Mouse (Mus musculus) embryonic facial prominence, embryonic 12.5 days (tissue): ENCODE results near the gene Gm20479. TPM values are rescaled to one million over a fixed set of nuclear protein-coding genes. Genes with fewer than 3 reads are reported as not detected.
A peak's percentile ranks its signal among the peaks of the same experiment; 100 is the strongest.

Source experiments
- ATAC-seq: fragments of 200-750 bp; cut with Nextera tagmentation; 2 replicates; pipeline ENCODE4 v1.8.0; 2017; ENCODE audit not compliant: insufficient number of reproducible peaks, insufficient read depth, low FRiP score, low TSS enrichment
- H3K27ac ChIP-seq: fragments of 300-500 bp; sonication (generic); 2 replicates; pipeline ENCODE4 v1.5.1; 2016; ENCODE audit warnings: mild to moderate bottlenecking
- H3K27me3 ChIP-seq: fragments of 300-500 bp; sonication (generic); 2 replicates; pipeline ENCODE4 v1.6.1; 2016; ENCODE audit warnings: mild to moderate bottlenecking, moderate library complexity
- H3K36me3 ChIP-seq: fragments of 300-500 bp; sonication (generic); 2 replicates; pipeline ENCODE4 v1.6.1; 2016; ENCODE audit warnings: mild to moderate bottlenecking
- H3K4me1 ChIP-seq: fragments of 300-500 bp; sonication (generic); 2 replicates; pipeline ENCODE4 v1.6.1; 2016
- H3K4me2 ChIP-seq: fragments of 300-500 bp; sonication (generic); replicated peaks from 2 replicates; pipeline ENCODE4 v1.6.1; 2016; ENCODE audit warnings: mild to moderate bottlenecking, moderate library complexity
- H3K4me3 ChIP-seq: fragments of 300-500 bp; sonication (generic); 2 replicates; pipeline ENCODE4 v1.5.1; 2016; ENCODE audit warnings: mild to moderate bottlenecking
- H3K9ac ChIP-seq: fragments of 300-500 bp; sonication (generic); 2 replicates; pipeline ENCODE4 v1.6.1; 2016; ENCODE audit warnings: mild to moderate bottlenecking, moderate library complexity
- H3K9me3 ChIP-seq: fragments of 300-500 bp; sonication (generic); 2 replicates; pipeline ENCODE4 v1.6.1; 2016; ENCODE audit warnings: mild to moderate bottlenecking, moderate library complexity
- WGBS: fragments of 180-500 bp; shearing (Covaris S2); methylation state at CpG from one replicate; pipeline ENCODE4 v1.1.7; 2016; 5-methylcytosine and 5-hydroxymethylcytosine counted together
- polyA plus RNA-seq: library from polyadenylated mRNA; unstranded; fragments of >200 nt; fragmentation: Nextera tagmentation; extraction: Ambion mirVana; gene quantifications from 2 replicates; pipeline ENCODE4 v1.2.1, GENCODE M21; 2016

Gm20479 gene
- polyA plus RNA-seq, 1 experiment from 2014 or later = 0.58 TPM

GRCm38 (mm10) chr7:27324928-27325327 lies 32.3 kb downstream of the Gm20479 start:
- Histone ChIP-seq H3K4me3 (no peak overlapping the region), H3K36me3 (no peaks in the 10 kb centered on the region), H3K9me3 (no peaks in the 10 kb centered on the region), H3K9ac (no peak overlapping the region), H3K27ac (no peak overlapping the region), H3K27me3 (peaks cover 68% of the 10 kb centered on the region), H3K4me2 (no peak overlapping the region), H3K4me1 (peaks cover 25% of the 10 kb centered on the region)
- WGBS = 53% methylated on average over 18 of the region's 20 CpGs
- no peak for ATAC-seq

- no peak for ATAC-seq
- no peaks in the 10 kb centered on the region for H3K9me3 ChIP-seq
- no peaks in the 10 kb centered on the region for H3K36me3 ChIP-seq
- H3K9ac ChIP-seq = no peak overlapping the region
- H3K4me3 ChIP-seq = no peak overlapping the region
- peaks cover 20% of the 10 kb centered on the region for H3K4me1 ChIP-seq
- 97% methylated on average over 11 of the region's 11 CpGs for WGBS
- no peak overlapping the region for H3K27ac ChIP-seq
- H3K27me3 ChIP-seq = peaks cover 61% of the 10 kb centered on the region
- no peak overlapping the region for H3K4me2 ChIP-seq
These were observed 33.1 kb downstream of the Gm20479 start for GRCm38 (mm10) chr7:27324161-27324560.

GRCm38 (mm10) chr7:27323001-27323400 lies 34.2 kb downstream of the Gm20479 start:
- Histone ChIP-seq H3K27ac (no peak overlapping the region), H3K27me3 (peaks cover 50% of the 10 kb centered on the region), H3K4me2 (no peak overlapping the region), H3K4me1 (peaks cover 13% of the 10 kb centered on the region), H3K36me3 (no peaks in the 10 kb centered on the region), H3K9ac (no peak overlapping the region), H3K4me3 (no peak overlapping the region), H3K9me3 (no peaks in the 10 kb centered on the region)
- WGBS = 90% methylated on average over 5 of the region's 5 CpGs
- no peak for ATAC-seq

- Histone ChIP-seq H3K27me3 (peaks cover 43% of the 10 kb centered on the region), H3K36me3 (no peaks in the 10 kb centered on the region), H3K9ac (no peak overlapping the region), H3K4me1 (peaks cover 13% of the 10 kb centered on the region), H3K4me2 (no peak overlapping the region), H3K27ac (no peak overlapping the region), H3K4me3 (no peak overlapping the region), H3K9me3 (no peaks in the 10 kb centered on the region)
- ATAC-seq = no peak
- 21% methylated on average over 13 of the region's 13 CpGs for WGBS
These were observed 34.9 kb downstream of the Gm20479 start for GRCm38 (mm10) chr7:27322291-27322690.

- 91% methylated on average over 22 of the region's 22 CpGs for WGBS
- H3K36me3 ChIP-seq = no peaks in the 10 kb centered on the region
- no peak overlapping the region for H3K27ac ChIP-seq
- peaks cover 15% of the 10 kb centered on the region for H3K27me3 ChIP-seq
- no peak overlapping the region for H3K4me2 ChIP-seq
- no peak for ATAC-seq
- H3K9ac ChIP-seq = no peak overlapping the region
- no peak overlapping the region for H3K4me3 ChIP-seq
- no peaks in the 10 kb centered on the region for H3K4me1 ChIP-seq
- H3K9me3 ChIP-seq = peaks cover 1% of the 10 kb centered on the region; the same call in 1 of the 2 replicates
These were observed 37.8 kb downstream of the Gm20479 start for GRCm38 (mm10) chr7:27319411-27319810.

- Histone ChIP-seq H3K27me3 (peaks cover 9% of the 10 kb centered on the region), H3K4me2 (no peak overlapping the region), H3K4me3 (no peak overlapping the region), H3K9ac (no peak overlapping the region), H3K9me3 (peaks cover 15% of the 10 kb centered on the region; the same call in 1 of the 2 replicates), H3K36me3 (peaks cover 3% of the 10 kb centered on the region; the same call in 1 of the 2 replicates), H3K27ac (no peak overlapping the region), H3K4me1 (no peaks in the 10 kb centered on the region)
- 18% methylated on average over 7 of the region's 7 CpGs for WGBS
- ATAC-seq = no peak
These were observed 41.3 kb downstream of the Gm20479 start for GRCm38 (mm10) chr7:27315958-27316357.

GRCm38 (mm10) chr7:27314393-27314792 lies 42.8 kb downstream of the Gm20479 start:
- H3K4me1 ChIP-seq = no peaks in the 10 kb centered on the region
- H3K9ac ChIP-seq = no peak overlapping the region
- WGBS = 91% methylated on average over 3 of the region's 3 CpGs
- H3K4me2 ChIP-seq = no peak overlapping the region
- peaks cover 15% of the 10 kb centered on the region; the same call in 1 of the 2 replicates for H3K9me3 ChIP-seq
- H3K4me3 ChIP-seq = no peak overlapping the region
- no peak overlapping the region for H3K27ac ChIP-seq
- ATAC-seq = no peak
- H3K27me3 ChIP-seq = peaks cover 20% of the 10 kb centered on the region
- peaks cover 3% of the 10 kb centered on the region; the same call in 1 of the 2 replicates for H3K36me3 ChIP-seq

GRCm38 (mm10) chr7:27311651-27312284 lies 45.5 kb downstream of the Gm20479 start:
- H3K9me3 ChIP-seq = peaks cover 15% of the 10 kb centered on the region; the same call in 1 of the 2 replicates
- H3K27ac ChIP-seq = no peak overlapping the region
- H3K36me3 ChIP-seq = peaks cover 3% of the 10 kb centered on the region; the same call in 1 of the 2 replicates
- no peak overlapping the region for H3K9ac ChIP-seq
- H3K4me1 ChIP-seq = peaks cover 3% of the 10 kb centered on the region; the same call in 1 of the 2 replicates
- WGBS = 89% methylated on average over 12 of the region's 12 CpGs
- no peak for ATAC-seq
- H3K27me3 ChIP-seq = peaks cover 24% of the 10 kb centered on the region
- no peak overlapping the region for H3K4me3 ChIP-seq
- H3K4me2 ChIP-seq = no peak overlapping the region

- H3K27me3 ChIP-seq = peaks cover 24% of the 10 kb centered on the region
- H3K4me1 ChIP-seq = peaks cover 3% of the 10 kb centered on the region; the same call in 1 of the 2 replicates
- no peak overlapping the region for H3K4me3 ChIP-seq
- ATAC-seq = no peak
- WGBS = 46% methylated on average over 8 of the region's 8 CpGs
- H3K27ac ChIP-seq = no peak overlapping the region
- no peak overlapping the region for H3K9ac ChIP-seq
- peaks cover 3% of the 10 kb centered on the region; the same call in 1 of the 2 replicates for H3K36me3 ChIP-seq
- H3K4me2 ChIP-seq = no peak overlapping the region
- peaks cover 15% of the 10 kb centered on the region; the same call in 1 of the 2 replicates for H3K9me3 ChIP-seq
These were observed 46.2 kb downstream of the Gm20479 start for GRCm38 (mm10) chr7:27310996-27311535.

GRCm38 (mm10) chr7:27310306-27310705 lies 46.9 kb downstream of the Gm20479 start:
- no peak for ATAC-seq

GRCm38 (mm10) chr7:27309832-27310231 lies 47.4 kb downstream of the Gm20479 start:
- 44% methylated on average over 3 of the region's 3 CpGs for WGBS
- Histone ChIP-seq H3K27ac (no peak overlapping the region), H3K4me2 (no peak overlapping the region), H3K4me3 (no peak overlapping the region), H3K4me1 (peaks cover 3% of the 10 kb centered on the region; the same call in 1 of the 2 replicates), H3K9me3 (peaks cover 15% of the 10 kb centered on the region; the same call in 1 of the 2 replicates), H3K9ac (no peak overlapping the region), H3K27me3 (peaks cover 27% of the 10 kb centered on the region), H3K36me3 (peaks cover 3% of the 10 kb centered on the region; the same call in 1 of the 2 replicates)
- ATAC-seq = no peak

More at GRCm38 (mm10) chr7:27310306-27310705, 46.9 kb downstream of the Gm20479 start:
- Histone ChIP-seq H3K27ac (no peak overlapping the region), H3K36me3 (peaks cover 3% of the 10 kb centered on the region; the same call in 1 of the 2 replicates), H3K4me3 (0 out of 2 replicates have a peak overlapping the region, but pooled peaks have one; percentile 11), H3K4me1 (peaks cover 3% of the 10 kb centered on the region; the same call in 1 of the 2 replicates), H3K9ac (no peak overlapping the region), H3K9me3 (peaks cover 15% of the 10 kb centered on the region; the same call in 1 of the 2 replicates), H3K4me2 (peak overlapping the region; percentile 39), H3K27me3 (peaks cover 27% of the 10 kb centered on the region)
- WGBS = 3% methylated on average over 17 of the region's 17 CpGs
